Mouse (Mus musculus): ENCODE data around the gene Clip2. TPM values are rescaled to one million over a fixed set of nuclear protein-coding genes. Genes with fewer than 3 reads are reported as not detected.

Clip2 gene
- polyA plus RNA-seq (2015; fragmentation: Nextera tagmentation; extraction: Ambion mirVana), result 1.4 and 1.6 TPM in 2 replicates

GRCm38 (mm10) chr5:134552110-134552972 is at the start of gene Clip2:
Gene Clip2 (minus strand): TSS chr5:134552434.

DNA sequence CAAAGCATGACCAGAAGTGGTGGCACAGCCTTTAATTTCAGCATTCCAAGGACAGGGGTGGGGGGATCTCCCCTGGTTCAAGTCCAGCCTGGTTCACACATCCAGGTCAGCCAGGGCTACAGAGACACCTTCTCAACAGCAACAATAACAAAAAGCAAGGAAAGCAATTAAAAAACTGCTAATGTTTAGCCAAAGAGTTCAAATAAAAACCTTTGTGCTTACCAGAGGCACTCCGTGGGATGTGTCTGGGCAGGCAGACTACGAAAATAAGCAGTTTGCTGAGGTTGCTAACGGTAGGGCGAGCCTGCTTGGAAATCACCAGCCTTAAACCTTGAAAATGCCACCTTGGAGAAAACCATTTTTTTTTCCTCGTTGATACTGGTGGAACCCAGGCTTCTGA is 28.9 kb upstream of the Clip2 start, which contains the start of gene Rfc2:
Rfc2 (plus strand) TSS at position 221 of the 400 bp plus-strand sequence.

DNA sequence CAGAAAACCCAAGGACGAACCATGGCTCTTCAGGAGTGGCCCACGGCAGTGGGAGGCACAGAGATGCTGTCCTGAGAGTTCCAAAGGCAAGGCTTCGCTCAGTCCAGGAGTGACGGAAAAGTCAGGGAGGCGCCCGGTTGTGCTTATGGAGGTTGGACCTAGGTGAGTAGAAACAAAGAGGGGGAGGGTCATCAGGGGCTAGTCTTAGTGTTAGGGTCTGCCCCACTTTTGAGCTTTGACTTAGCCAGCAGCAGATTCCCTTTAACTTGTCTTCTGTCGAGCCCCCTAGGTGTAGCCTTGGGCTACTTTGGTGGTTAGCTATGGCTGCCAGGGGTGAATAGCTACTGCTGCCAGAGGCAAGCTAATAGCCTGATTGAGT is 7.8 kb upstream of the Clip2 start, which contains the start of gene Syna:
Syna (minus strand) TSS at position 101 of the 379 bp plus-strand sequence.

GRCm38 (mm10) chr5:134456503-134456962 is 95.7 kb downstream of the Clip2 start, which contains the start of gene Gtf2ird1:
Gene Gtf2ird1 (minus strand): TSS chr5:134456716.

Small RNAs within 50 kb of the gene (microRNA-seq; reads per million reads assigned to microRNA genes)
- gene Gm26340 (not detected), gene Mir7228 (not detected)

Other genes with a start within 250 kb of the Clip2 start
- gene Gtf2i, start 237.7 kb downstream of the Clip2 start, polyA plus RNA-seq (2015; fragmentation: Nextera tagmentation; extraction: Ambion mirVana), result 71.0 and 84.1 TPM in 2 replicates
- 35.1 and 41.8 TPM in 2 replicates for gene Gtf2ird1, start 95.7 kb downstream of the Clip2 start, polyA plus RNA-seq (2015; fragmentation: Nextera tagmentation; extraction: Ambion mirVana)
- 0.16 and 0.23 TPM in 2 replicates for gene Syna, start 7.7 kb upstream of the Clip2 start, polyA plus RNA-seq (2015; fragmentation: Nextera tagmentation; extraction: Ambion mirVana)
- gene Rfc2, start 28.9 kb upstream of the Clip2 start, polyA plus RNA-seq (2015; fragmentation: Nextera tagmentation; extraction: Ambion mirVana), result 86.0 and 102 TPM in 2 replicates
- gene Lat2, start 62.6 kb upstream of the Clip2 start, polyA plus RNA-seq (2015; fragmentation: Nextera tagmentation; extraction: Ambion mirVana), result 2.9 and 8.6 TPM in 2 replicates
- gene Eif4h, start 87.1 kb upstream of the Clip2 start, polyA plus RNA-seq (2015; fragmentation: Nextera tagmentation; extraction: Ambion mirVana), result 277 and 281 TPM in 2 replicates
- gene Limk1, start 136.2 kb upstream of the Clip2 start, polyA plus RNA-seq (2015; fragmentation: Nextera tagmentation; extraction: Ambion mirVana), result 4.6 and 5.1 TPM in 2 replicates
- gene Eln, start 194.9 kb upstream of the Clip2 start, polyA plus RNA-seq (2015; fragmentation: Nextera tagmentation; extraction: Ambion mirVana), result 512 and 553 TPM in 2 replicates

All from urinary bladder, postnatal 0 days (tissue).